Mouse (Mus musculus): ENCODE results near the gene Cnga4. TPM values are rescaled to one million over a fixed set of nuclear protein-coding genes. Genes with fewer than 3 reads are reported as not detected.

Cnga4 gene
- total RNA-seq (2023), result not detected

DNA sequence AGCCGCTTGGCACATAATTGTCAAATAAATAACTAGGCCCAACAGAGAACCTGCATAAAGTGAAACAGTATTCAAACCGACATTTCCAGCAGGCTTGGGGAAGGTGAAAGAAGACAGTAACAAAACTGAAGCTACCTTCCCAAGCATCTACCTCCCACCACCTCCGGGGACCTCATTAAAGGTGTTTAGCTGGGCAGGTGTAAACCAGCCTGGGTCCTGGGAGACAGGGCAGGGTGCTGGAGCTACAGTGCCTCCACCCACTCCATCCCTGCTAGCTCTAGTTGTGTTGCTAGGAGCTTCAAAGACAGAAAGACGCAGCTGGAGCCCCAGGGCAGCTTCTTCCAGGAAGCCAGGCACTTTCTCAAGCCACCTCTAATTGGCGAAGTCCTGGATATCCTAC lies at the start of gene Cnga4:
Gene Cnga4, plus strand, starts transcription at position 301 of the 400 bp plus-strand sequence.

DNA sequence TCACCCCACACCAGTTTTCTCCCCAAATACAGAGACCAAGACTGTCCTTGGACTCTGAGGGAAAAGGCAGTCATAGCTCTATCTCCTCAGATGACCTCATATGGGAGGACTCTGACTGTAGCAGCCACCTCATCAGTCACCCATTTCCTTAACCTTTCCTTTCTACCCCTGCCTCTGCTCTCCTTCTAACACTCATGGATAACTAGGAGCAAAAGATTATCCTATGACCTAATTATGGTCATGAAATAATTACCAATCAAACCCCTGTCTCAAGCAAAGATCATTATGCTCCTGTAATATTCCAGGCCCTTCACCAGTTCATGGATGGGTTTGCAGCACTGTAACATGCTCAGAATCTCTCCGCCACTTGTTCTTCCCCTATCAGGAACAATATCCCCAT lies 36.4 kb upstream of the Cnga4 start, which contains the start of gene Olfr692:
Gene Olfr692, plus strand, starts transcription at position 301 of the 400 bp plus-strand sequence.

DNA sequence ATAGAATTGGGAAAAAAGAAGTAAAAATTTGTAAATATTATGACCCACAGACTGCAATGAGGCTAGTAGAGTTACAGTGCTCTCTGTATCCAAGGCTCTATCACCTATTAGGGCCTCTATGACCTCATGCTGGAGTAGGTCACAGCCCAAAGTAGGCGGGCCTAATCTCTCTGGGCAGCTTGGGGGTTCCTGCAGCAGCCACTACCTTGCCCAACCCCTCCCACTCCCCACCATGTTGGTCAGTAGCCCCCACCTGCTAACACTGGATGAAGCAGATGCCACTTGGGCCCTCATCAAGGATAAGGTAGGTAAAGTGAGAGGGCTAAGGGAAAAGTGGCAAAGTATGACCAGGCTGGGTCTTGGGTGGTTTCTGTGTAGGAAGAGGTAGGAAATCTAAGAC lies 29.5 kb upstream of the Cnga4 start, which contains the start of gene Gm5901:
Gene Gm5901, plus strand, starts transcription at position 173 of the 400 bp plus-strand sequence.

DNA sequence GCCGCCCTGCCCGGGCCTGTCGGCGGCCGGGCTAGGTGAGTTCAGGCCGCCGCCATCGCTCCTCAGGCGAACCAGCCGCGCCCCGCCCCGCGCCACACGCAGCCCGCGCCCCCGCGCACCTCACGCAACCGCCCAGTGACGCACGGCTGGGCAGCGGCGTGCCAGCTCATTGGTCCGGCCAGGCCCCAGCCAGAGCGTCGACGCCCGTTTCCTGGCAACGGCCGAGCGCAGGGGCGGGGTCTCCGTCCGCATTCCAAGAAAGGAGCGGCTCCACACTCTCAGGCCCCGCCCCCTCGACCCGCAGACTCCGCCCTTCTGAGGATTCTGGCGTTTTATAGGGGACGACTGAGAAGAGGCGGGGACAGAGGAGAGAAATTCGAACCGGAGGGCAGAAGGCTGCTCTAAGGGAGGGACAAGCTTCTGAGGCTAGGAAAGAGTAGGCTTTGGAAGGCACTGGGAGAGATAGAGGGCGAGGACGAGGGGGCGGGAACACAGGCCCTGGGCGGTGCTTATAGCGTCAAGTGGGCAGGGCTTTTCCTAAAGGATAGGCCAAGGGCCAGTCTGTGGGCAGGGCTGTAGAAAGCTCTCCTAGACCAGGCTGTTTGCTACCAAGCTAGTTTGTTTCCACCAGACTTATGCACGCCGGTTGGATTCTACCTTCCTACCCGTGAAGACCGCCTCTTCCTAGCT lies 4.3 kb upstream of the Cnga4 start, which contains the start of gene Fam160a2:
Gene Fam160a2, minus strand, starts transcription at position 120 of the 690 bp plus-strand sequence.

DNA sequence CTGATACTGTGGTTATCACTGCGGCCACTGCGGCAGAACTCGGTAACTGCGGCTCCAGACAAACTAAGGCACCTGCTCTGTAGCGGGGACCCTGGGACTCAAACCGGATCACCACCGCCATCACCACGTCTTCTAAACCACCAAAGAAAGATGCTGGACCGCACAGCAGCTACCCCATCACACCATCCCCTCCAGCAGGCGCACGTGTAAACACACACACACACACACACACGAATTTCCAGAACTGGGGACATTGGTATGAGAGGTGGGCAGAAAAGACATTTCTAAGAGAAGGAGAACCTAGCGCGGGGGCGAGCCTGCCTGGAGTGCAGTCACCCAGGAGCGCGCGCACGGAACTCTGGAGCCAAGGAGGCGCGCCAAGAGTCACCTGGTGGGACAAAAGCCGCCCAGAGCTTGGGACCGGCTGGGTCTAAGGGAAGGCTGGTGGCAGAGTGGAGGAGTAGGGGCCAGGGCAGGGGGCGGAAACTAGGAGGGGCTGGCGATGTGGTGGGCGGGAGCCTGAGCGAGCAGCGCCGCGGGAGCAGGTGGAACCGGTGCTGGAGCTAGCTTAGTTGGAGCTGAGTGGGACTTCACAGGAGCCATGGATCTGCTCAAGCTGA lies 21.2 kb downstream of the Cnga4 start, which contains the start of gene Cckbr:
Gene Cckbr, plus strand, starts transcription at position 308 of the 620 bp plus-strand sequence.

Other genes with a start within 250 kb of the Cnga4 start
- not detected for gene Olfr684, start 240.9 kb upstream of the Cnga4 start, total RNA-seq (2023)
- not detected for gene Olfr685, start 218.6 kb upstream of the Cnga4 start, total RNA-seq (2023)
- not detected for gene Olfr686, start 197.1 kb upstream of the Cnga4 start, total RNA-seq (2023)
- gene Olfr688, start 116.5 kb upstream of the Cnga4 start, total RNA-seq (2023), result not detected
- gene Olfr689, start 93.4 kb upstream of the Cnga4 start, total RNA-seq (2023), result not detected
- not detected for gene Olfr690, start 70.5 kb upstream of the Cnga4 start, total RNA-seq (2023)
- gene Olfr691, start 62.3 kb upstream of the Cnga4 start, total RNA-seq (2023), result not detected
- gene Olfr692, start 36.3 kb upstream of the Cnga4 start, total RNA-seq (2023), result not detected
- not detected for gene Gm5901, start 29.5 kb upstream of the Cnga4 start, total RNA-seq (2023)
- gene Fam160a2, start 4.5 kb upstream of the Cnga4 start, total RNA-seq (2023), result 10 to 100 TPM; 47.0 to 56.8 TPM
- gene Cckbr, start 21.2 kb downstream of the Cnga4 start, total RNA-seq (2023), result not detected
- not detected for gene Cavin3, start 77.7 kb downstream of the Cnga4 start, total RNA-seq (2023)
- gene Smpd1, start 149.8 kb downstream of the Cnga4 start, total RNA-seq (2023), result 10 to 100 TPM; 25.2 to 27.6 TPM
- 1 to 10 TPM; 3.8 to 4.2 TPM for gene Apbb1, start 177.1 kb downstream of the Cnga4 start, total RNA-seq (2023)
- gene Hpx, start 195.6 kb downstream of the Cnga4 start, total RNA-seq (2023), result not detected
- 10 to 100 TPM; 29.9 to 30.2 TPM for gene Trim3, start 229.0 kb downstream of the Cnga4 start, total RNA-seq (2023)
- 10 to 100 TPM; 61.4 to 63.9 TPM for gene Timm10b, start 235.5 kb downstream of the Cnga4 start, total RNA-seq (2023)
- gene Arfip2, start 235.8 kb downstream of the Cnga4 start, total RNA-seq (2023), result 10 to 100 TPM; 40.8 to 49.4 TPM
- 10 to 100 TPM; 17.5 to 19.2 TPM for gene Gm45799, start 236.0 kb downstream of the Cnga4 start, total RNA-seq (2023)
- 10 to 100 TPM in 1 of 2 experiments, 1 to 10 TPM in 1; 9.6 to 10.1 TPM for gene Dnhd1, start 246.3 kb downstream of the Cnga4 start, total RNA-seq (2023)

All from B cell, adult 67 days (primary cell).